Mouse (Mus musculus) kidney, adult 11 months (tissue): ENCODE data around the gene Fam3c.
"Not testable (repeated sequence)": the region's sequence is repeated elsewhere in the genome, so short reads cannot be mapped to it uniquely, and the experiment has no call there.

ENCODE experiments used
- DNase-seq: peaks from one replicate; pipeline ENCODE4 v3.0.0; 2022

The Fam3c gene

GRCm38 (mm10) chr6:22288737-22289460, 67.1 kb downstream of the Fam3c start:
- no peak for DNase-seq

GRCm38 (mm10) chr6:22288004-22288736, 67.9 kb downstream of the Fam3c start, which contains the start of gene Wnt16:
Gene Wnt16 (plus strand): TSS chr6:22288227.
- DNase-seq: peak; percentile 9

GRCm38 (mm10) chr6:22282405-22282804, 73.6 kb downstream of the Fam3c start:
- DNase-seq: no peak

- peak; percentile 8 for DNase-seq
These were observed 75.7 kb downstream of the Fam3c start for GRCm38 (mm10) chr6:22280217-22280861.

- DNase-seq: no peak
These were observed 78.1 kb downstream of the Fam3c start for GRCm38 (mm10) chr6:22277941-22278340.

GRCm38 (mm10) chr6:22269840-22270521, 86.1 kb downstream of the Fam3c start:
- DNase-seq: no peak

- DNase-seq: no peak
These were observed 87.4 kb downstream of the Fam3c start for GRCm38 (mm10) chr6:22268677-22269076.

GRCm38 (mm10) chr6:22267807-22268667, 88.0 kb downstream of the Fam3c start:
- no peak for DNase-seq

GRCm38 (mm10) chr6:22266018-22266417, 90.0 kb downstream of the Fam3c start:
- no peak for DNase-seq

- not testable (repeated sequence) for DNase-seq
These were observed 91.9 kb downstream of the Fam3c start for GRCm38 (mm10) chr6:22264094-22264493.

GRCm38 (mm10) chr6:22262519-22262918, 93.5 kb downstream of the Fam3c start:
- DNase-seq: no peak

- no peak for DNase-seq
These were observed 97.3 kb downstream of the Fam3c start for GRCm38 (mm10) chr6:22258784-22259183.
